Mouse (Mus musculus) spleen, postnatal 36 days (tissue): ENCODE measurements around the gene Dand5.
A peak's percentile ranks its signal among the peaks of the same experiment; 100 is the strongest.

ENCODE experiments used
- DNase-seq, 2 experiments: peaks; one replicate each; pipeline ENCODE4 v3.0.0; 2022; ENCODE audit warnings: low spot score in 2 of 2, mixed read lengths in 1 of 2

The Dand5 gene

DNA sequence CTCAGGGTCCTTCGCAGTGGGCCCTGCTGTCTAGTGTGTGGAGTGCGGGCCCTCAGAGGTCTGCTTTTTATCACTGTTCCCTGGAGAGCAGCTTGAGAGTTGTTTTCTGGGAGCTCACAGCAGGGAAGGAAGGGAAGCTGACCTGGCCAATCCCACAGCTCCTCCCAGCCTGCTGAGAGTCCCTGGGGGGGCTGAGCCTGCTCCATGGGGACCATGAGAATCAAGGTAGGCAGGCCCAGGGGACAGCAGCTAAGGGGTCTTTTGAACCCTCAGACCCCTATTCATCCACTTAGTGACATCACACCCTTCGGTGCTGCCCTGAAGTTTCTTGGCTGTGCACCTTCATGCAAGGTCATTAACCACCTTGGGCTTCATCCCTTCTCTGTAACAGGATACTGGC, at the start of gene Dand5:
Gene Dand5, minus strand, starts transcription at position 101 of the 400 bp plus-strand sequence.
- DNase-seq, result no peak

DNA sequence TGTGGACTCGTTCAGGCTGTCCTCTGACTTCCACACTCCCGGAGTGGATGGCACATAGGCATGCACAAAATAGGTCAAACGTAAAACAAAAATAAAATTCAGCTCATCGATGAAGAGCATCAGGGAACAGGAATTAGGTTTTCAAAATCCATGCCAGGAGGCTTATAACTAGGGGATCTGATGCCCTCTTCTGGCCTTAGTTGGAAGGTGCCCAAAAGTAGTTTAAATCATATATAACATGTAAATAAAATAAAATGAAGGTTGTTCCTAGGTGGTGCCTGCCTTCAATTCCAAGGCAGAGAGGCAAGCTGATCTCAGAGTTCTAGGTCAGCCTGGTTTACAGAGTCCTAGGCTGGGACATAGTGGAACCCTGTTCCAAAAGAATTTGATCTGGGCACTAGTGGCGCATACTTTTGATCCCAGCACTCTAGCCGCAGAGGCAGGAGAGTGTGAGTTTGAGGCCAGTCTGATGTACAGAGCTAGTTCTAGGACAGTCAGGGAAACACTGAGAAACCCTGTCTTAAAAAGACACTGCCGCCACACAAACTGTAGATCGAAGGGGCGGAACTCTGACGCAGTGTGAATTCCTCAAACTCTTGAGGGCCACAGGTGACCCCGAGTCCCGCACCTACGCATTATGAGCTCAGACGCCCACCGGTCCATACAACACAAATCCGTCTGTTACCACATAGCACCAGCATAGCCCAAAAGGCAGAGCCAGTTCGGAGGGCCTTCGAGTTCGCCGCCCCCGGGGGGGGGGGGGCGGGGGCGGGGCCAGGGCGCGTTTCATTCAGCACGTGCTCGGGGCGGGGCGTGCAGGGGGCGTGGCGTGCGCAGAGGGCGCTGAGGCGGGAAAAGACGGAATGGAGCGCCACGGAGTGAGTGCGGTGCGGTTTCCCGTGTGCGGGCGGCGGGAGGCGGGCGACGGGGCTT, 49.0 kb upstream of the Dand5 start, which contains the start of gene Syce2:
Gene Syce2, plus strand, starts transcription at position 736 of the 933 bp plus-strand sequence.
- DNase-seq, result peak; percentile 79 to 87

DNA sequence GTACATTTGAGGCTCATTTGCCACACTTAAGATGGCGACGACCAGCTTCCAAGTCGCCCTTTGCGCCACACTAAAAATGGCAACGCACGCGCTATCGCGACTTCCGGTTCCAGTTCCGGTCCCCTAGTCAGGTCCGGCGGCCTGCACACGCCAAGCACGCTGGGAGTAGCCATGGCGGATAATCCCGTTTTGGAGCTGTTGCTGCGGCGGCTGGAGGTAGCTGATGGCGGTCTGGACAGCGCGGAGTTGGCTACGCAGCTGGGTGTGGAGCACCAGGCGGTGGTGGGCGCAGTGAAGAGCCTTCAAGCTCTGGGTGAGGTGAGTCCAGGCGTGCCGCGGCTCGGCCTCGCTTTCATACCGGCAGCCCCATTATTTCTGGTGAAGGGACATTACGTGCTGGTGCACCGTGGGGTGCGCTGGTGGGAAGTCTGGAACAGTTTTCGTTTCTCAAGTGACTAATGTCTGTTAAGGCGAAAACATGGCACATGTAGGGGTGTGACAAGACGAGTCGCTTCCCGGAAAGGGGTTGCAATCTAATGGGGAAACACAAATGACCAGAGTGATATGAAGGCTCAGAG, 34.3 kb upstream of the Dand5 start, which contains the start of gene Farsa:
Gene Farsa, plus strand, starts transcription at position 126 of the 578 bp plus-strand sequence.
- peak; percentile 88 to 93 for DNase-seq

GRCm38 (mm10) chr8:84856434-84856833, 33.8 kb upstream of the Dand5 start:
- DNase-seq, result no peak

DNA sequence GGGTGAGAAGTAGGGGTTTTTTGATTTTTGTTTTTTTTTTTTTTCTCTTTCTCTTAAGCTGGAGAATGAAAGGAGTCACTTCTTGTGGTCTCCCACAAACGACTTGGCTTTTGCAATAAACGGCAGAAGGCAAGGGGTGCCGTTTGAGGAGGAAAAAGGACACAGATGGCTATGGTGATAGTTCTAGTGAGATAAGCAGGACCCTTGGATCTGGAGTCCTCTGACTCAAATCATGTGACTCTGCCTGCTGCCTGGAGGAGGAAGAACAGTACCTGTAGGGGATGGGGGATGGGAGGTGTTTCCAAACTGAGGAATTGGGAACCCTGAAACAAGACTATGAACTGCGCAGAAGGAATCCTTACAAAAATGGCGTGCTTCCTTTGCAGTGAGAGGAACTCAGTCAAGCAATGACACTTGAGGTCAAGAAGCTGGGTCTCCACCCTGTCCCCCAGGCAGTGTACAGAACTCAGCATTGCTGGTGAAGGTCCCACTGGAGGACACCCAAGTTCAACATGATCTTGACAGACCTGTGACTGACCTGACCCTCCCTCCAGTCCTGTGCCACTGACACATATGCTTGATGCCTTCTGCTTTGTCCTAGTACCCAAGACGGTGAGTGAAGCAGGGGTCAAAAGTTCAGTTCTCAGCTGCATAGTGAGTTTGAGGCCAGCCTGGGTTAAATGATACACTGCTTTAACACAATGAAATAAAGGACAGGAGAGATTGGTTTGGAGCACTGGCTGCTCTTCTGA, 25.2 kb upstream of the Dand5 start:
- DNase-seq, result no peak

DNA sequence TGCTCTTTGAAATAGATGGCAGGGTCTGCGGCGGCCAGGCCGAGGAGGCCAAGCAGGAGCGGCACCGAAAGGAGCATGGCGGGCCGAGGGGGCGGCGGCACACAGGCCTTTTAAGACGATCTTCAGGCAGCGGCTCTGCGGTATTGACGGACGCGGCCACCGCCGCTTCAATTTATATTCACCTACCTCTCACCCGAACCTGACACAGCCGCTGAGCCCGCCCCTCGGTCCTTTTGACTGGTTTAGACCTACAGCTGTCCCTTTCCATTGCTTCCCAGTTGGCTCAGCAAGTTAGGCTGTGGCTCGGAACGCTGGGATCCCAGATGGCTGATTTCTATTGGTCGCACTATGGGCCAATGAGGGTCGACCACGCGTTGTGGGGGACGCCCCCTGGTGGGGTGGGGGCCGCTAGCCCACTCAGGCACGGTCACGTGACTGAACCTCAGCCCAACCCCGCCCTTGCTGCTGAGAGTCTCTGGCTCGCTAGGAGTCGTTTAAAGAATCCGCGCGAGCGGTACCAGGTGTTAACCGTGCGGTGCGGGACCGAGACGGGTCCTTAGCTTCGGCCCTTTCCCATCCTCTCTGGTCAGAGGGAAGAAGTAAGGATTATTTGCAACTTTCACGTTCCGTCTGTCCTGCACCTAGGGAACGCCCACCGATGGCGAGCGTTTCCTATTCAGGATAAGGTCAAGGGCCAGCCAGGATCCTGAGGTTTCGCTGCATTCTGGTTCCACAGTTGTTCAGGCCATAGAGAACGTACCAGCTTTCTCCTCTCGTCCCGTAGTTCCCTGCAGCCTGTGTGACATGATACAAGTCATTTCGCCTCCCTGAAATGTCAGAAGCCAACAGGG, 24.3 kb upstream of the Dand5 start, which contains the start of gene Calr:
Gene Calr, minus strand, starts transcription at position 213 of the 851 bp plus-strand sequence.
- DNase-seq, result peak; percentile 100

GRCm38 (mm10) chr8:84846094-84846721, 23.6 kb upstream of the Dand5 start:
- DNase-seq, result no peak

DNA sequence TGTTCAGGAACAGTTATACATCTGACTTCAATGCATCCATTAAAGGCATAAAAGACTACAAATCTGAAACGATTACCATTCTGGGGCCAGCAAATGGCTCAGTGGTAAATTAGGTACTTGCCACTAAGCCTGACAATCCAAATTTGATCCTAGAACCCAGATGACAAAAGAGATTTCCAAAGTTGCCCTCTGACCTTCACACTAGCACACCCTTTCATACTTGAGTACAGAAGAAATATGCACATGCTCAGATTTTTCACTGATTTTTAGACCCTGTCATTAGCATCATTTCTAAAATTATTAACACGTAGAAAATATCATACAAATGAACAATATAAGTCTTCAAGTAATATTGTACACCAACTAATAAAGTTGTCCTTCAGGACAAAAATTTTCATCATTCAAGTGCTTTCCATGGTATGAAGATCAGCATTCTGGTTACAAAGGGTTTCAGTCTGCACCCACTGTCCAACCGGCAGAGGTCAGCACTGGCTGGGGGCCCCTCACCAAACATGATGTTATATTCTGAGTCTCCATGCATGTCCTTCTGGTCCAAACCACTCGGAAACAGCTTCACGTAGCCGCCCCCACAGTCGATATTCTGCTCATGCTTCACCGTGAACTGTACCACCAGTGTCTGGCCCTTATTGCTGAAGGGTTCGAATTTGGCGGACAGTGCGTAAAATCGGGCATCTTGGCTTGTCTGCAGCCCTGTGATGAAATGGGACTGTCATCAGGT, 22.9 kb upstream of the Dand5 start:
- DNase-seq, result peak; percentile 45 to 52

- DNase-seq, result no peak
These were observed 21.9 kb upstream of the Dand5 start for GRCm38 (mm10) chr8:84844397-84845070.

GRCm38 (mm10) chr8:84841514-84841913, 18.9 kb upstream of the Dand5 start:
- no peak for DNase-seq

DNA sequence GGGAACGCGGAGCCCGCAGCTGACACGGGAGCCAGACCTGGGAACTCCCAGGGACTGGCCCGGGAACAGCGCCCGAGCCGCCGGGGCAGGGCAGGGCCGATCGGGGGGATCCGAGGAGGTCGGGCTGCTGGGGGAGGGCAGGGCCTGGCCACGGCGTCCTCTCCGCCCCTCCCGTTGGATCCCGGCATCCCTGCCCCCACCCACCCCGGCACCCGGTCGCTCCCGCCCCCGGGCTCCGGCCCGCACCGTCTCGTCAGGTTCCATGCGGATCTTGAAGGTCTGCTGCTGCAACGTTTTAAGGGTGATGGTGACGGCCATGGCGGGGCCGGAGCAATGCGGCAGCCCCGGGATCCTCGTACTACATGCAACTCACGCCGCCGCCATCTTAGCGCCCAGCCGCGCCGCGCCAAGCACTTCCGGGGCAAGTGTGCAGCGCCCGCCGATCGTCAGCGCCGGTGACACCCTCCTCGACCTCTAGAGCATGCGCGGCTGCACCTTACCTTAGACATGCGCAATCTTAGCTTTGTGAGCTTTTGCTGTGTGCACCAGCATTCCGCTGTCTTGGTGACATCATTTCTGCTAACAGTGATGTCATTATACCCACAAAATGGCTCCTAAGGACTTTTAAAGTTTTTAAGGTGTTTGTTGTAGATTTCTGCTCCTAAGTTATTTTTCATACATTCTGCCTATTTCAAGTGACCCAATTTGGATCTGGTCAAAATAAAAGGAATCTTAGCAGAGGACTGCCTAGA, 17.8 kb upstream of the Dand5 start, which contains the start of gene Rad23a:
Gene Rad23a, minus strand, starts transcription at position 418 of the 752 bp plus-strand sequence.
- peak; percentile 92 to 93 for DNase-seq

DNA sequence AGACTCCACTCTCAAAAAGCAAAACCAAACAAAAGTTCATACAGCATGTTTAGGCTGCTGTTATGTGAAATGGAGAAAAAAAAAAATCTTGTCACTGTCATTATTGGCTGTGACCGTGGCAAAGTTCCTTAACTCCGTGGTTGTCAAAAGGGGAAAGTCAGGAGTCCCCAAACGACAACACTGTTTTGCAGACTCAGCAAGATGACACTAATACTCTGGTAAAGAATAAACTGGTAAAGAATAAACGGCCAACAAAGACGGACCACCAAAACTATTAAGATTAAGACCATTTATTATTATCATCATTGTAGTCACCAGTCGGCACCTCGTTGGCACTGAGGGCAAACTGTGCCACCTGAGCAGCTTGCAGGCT, 17.2 kb upstream of the Dand5 start:
- DNase-seq, result no peak

GRCm38 (mm10) chr8:84839411-84839810, 16.8 kb upstream of the Dand5 start:
- DNase-seq, result no peak

DNA sequence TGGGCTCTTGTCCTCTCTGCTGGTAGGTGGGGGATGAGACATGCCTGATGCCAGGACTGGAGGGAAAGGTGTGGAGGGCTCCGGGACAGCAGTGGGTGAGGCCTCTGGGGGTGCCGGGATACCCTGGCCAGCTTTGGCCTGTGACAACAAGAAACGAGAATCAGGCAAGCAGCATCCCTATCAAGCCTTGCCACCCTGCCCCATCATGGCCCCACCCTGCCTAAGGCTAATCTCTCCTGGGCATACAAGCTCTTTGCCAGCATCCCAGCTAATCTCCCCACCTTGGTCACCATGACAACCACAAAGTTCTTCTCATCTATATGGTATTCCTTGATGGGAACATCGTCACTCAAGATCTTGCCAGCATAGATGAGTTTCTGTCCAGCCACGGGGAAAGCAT, 15.9 kb upstream of the Dand5 start:
- peak; percentile 70 to 84 for DNase-seq

DNA sequence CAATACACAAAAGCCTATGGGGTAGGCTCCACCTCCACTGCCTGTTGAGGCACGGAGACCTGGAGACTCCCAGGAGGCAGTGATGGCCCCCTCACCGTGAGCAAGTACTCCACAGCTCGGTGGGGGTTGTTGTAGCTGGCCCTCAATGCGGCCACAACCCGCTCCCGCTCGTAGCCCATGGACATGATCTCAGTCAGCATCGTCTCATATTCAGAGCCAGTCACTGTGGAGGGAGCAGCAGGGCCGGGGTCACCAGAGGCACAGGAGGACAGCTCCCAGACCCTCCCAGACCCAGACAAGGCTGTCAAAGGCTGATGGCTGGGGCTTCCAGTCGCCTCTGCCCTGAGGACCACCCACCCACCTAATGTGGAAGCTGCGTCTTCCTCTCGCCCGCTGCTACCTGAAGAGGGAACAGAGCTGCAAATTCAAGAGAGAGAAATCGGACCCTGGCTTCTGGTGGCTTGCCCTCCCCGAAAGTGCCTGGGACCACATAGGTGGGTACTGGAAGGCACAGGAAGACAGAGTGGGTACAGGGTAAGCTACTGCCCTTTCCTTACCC, 15.4 kb upstream of the Dand5 start:
- DNase-seq, result no peak

DNA sequence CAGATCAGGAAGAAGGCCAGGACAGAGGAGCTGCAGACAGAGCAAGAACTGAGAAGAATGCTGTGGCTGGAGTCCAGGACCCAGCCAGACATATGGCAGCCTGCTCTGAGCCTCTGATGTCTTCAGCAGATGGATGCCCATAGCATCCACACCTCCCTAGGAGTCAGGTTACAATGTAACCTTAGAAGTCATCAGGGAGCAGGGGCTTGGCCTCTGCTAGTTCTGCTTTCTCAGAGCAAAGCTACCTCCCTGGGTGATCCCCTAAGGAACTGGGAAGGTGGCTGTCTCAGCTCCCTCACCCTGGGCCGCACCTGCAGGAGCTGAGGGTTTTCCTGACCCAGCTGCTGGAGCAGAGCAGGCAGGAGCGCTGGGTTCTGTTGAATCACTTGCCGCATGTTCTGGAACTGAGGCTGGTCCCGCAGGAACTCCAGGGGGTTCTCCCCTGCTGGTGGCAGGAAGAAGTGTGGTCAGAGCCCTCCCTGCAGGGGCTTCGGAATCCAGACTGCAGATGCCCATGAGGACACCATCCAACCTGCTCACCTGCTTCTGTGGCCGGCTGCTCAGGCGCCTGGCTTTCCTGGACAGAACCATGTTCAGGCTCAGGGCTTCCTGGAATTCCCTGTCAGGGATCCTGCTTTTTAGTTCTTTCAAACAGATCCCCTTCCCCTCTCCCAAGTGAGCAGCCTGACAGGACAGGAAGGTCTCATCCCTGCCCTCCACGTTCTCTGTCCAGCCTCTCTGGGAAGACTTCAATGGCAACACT, 14.7 kb upstream of the Dand5 start:
- no peak for DNase-seq
